In genomic region chr15:87290987-87291529, GRCm38 (mm10) we compare ENCODE assay signal across 17 mouse cellular contexts.
"Had no signal": no experiment of that assay in that cellular context is flagged by ENCODE, and none has a peak within 500 bp of the region (broad histone marks: within the 10 kb centered on the region; RNA-seq: fewer than 3 reads in every experiment).

No protein-coding gene starts in this region.

- H3K4me3 ChIP-seq: lung, embryonic 15.5 days; midbrain, embryonic 13.5 days; midbrain, embryonic 15.5 days; neural tube, embryonic 12.5 days; stomach, embryonic 15.5 days had no signal

- H3K27me3 ChIP-seq: lung, embryonic 15.5 days; megakaryocyte, embryonic 14.5 days; midbrain, embryonic 13.5 days; midbrain, embryonic 15.5 days; neural tube, embryonic 12.5 days; stomach, embryonic 15.5 days had no signal

- H3K9me3 ChIP-seq: lung, embryonic 15.5 days; midbrain, embryonic 13.5 days; midbrain, embryonic 15.5 days; neural tube, embryonic 12.5 days; stomach, embryonic 15.5 days had no signal

- H3K4me2 ChIP-seq: lung, embryonic 15.5 days; midbrain, embryonic 11.5 days; midbrain, embryonic 13.5 days; midbrain, embryonic 15.5 days; neural tube, embryonic 12.5 days; stomach, embryonic 15.5 days had no signal

- H3K27ac ChIP-seq: lung, embryonic 15.5 days; macrophage; midbrain, embryonic 13.5 days; midbrain, embryonic 15.5 days; neural tube, embryonic 12.5 days; stomach, embryonic 15.5 days; stomach, postnatal 0 days had no signal

- ATAC-seq: lung, postnatal 0 days; midbrain, embryonic 13.5 days; midbrain, embryonic 15.5 days had no signal

- H3K4me1 ChIP-seq: lung, embryonic 15.5 days; megakaryocyte, embryonic 14.5 days; midbrain, embryonic 15.5 days; neural tube, embryonic 12.5 days; stomach, embryonic 15.5 days had no signal

- H3K36me3 ChIP-seq: lung, embryonic 15.5 days; midbrain, embryonic 13.5 days; midbrain, embryonic 15.5 days; neural tube, embryonic 12.5 days; stomach, embryonic 15.5 days had no signal

- DNase-seq: lung, adult 2 months; lung, postnatal 14 days; lung, postnatal 36 days; right cerebral cortex, postnatal 14 days; thymus, adult 2 months; thymus, postnatal 25 days; thymus, postnatal 4 days had no signal

- H3K9ac ChIP-seq: lung, embryonic 15.5 days; midbrain, embryonic 13.5 days; midbrain, embryonic 15.5 days; neural tube, embryonic 12.5 days; stomach, embryonic 15.5 days had no signal
